Mouse (Mus musculus) c-Kit-positive CD71-negative TER-119-negative erythroid progenitor cells, embryonic 14.5 days (primary cell): ENCODE results near the gene Fam221a.

Experiments used
- DNase-seq: peaks from one replicate; pipeline ENCODE4 v3.0.0-alpha.2; 2013; ENCODE audit warnings: low read depth

Fam221a gene

GRCm38 (mm10) chr6:49367159-49368054 is at the start of gene Fam221a:
Gene Fam221a, plus strand, starts transcription at chr6:49367739.
- DNase-seq = peak; percentile 79

DNA sequence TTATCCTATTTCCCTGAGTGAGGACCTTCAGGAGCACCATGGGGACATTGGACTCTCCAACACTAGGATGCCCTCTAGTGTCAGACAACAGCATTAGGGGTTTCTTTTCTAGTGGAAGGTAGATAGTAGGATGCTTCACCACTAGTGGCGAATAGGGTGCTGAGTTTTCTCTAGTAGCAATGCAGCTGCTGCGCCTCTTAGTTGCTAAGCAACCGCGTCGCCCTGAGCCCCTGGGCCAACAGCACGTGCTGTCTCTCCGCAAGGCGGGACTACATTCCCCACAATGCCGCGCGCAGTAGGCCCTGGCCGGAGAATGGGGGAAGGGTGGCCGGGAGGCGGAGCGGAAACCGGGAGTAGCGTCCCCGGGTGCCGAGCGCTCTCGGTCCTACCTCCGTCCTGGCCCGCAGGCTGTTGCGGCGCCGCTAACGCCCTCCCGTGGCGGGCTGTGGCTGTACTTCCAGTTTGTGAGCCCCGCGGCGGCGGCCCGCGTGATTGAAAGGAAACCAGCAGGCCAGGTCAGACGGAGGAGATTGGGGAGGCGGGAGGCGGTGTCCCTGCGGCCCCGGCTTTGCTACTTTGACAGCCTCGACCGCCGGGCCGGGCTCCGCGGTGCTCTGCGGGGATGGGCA is 48.5 kb upstream of the Fam221a start, which contains the start of gene Ccdc126:
Ccdc126 (plus strand) TSS at position 309 of the 629 bp plus-strand sequence.
- peak; percentile 93 for DNase-seq

DNA sequence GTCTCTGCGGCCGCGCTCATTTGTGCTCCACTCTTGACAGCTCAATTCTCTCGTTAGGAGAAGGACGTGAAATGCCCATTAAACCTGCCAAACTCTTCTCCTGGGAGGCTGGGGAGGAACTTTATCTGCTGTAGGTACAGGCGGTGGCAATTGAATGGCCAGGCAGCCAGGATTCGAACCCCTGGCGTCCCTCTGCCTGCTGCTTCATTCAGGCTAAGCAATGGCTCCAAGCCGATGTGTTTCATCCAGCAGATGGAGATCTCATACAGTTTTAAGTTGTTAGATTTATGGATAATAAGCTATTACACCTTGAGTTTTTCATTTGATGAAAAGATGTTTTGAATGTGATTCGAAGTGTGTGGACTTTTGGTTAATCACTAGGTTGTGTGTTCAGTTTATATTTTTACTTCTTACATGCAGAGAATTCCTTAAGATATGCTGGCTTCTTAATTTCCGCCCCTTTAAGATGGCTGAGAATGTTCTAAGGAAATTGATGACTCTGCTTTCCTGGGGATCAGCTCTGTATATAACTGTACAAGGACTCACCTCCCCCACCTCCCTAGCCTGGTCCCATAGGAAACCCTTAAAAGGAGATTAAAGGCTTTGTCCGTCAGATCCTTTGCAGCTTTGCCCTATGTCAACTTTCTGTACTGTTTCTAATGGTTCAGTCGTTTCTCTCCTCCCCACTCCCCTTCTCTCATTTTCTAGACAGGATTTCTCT is 47.8 kb upstream of the Fam221a start:
- no peak for DNase-seq

GRCm38 (mm10) chr6:49321341-49321740 is 46.2 kb upstream of the Fam221a start:
- no peak for DNase-seq

GRCm38 (mm10) chr6:49322056-49322455 is 45.5 kb upstream of the Fam221a start:
- DNase-seq = no peak

DNA sequence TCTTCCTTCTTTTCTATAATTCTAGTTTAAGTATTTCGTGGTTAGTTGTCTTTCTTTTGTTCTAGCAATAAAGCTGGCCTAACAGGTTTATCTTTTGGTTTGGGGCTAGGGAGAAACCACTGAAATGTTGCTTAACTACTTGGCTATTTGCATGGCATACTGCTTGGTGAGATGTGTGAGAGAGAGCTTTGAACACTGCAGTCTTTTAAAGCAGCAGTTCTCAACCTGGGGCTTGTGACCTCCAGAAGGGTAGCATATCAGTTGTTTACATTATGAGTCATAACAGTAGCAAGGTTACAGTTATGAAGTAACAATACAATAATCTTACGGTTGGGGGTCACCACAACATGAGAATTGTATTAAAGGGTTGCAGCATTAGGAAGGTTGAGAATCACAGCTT is 44.6 kb upstream of the Fam221a start:
- no peak for DNase-seq

DNA sequence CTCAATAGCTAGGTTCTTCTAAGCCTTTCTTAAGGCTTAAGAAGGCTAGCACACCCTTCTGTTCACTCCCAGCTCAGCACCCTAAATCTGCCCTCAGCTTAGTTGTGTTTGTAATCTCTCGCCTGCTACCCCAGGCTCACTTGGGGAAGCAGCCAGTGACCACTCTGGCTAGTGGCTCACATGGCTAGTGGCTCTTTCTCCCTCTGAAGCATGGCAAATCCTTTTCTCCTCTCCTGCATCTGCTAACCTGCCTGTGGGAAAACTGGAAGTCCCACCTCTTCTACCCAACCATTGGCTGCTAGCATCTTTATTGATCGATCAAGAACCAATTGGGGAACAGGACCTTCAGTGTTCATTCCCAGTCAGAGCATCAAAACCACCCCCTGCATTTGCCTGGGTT is 43.0 kb upstream of the Fam221a start:
- no peak for DNase-seq

GRCm38 (mm10) chr6:49325294-49325693 is 42.2 kb upstream of the Fam221a start:
- no peak for DNase-seq

DNA sequence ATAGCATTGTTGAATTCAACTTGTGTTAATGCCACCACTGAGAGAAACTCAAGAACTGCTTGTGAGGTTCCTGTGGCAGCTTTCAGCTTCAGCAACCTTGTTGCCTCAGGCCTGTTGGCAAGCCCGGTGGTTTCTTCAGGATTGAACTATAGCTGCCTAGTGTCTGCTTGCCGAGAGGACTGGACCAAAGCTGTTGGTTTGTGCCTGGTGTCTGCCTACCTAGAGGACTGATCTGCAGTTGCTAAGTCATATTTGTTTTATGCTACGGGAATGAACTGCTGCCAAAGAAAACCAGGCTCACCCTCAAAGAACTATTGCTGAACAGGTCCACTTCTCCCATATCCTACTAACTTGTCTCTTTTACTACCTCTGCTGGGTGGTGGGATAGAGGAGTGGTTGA is 40.7 kb upstream of the Fam221a start:
- no peak for DNase-seq

DNA sequence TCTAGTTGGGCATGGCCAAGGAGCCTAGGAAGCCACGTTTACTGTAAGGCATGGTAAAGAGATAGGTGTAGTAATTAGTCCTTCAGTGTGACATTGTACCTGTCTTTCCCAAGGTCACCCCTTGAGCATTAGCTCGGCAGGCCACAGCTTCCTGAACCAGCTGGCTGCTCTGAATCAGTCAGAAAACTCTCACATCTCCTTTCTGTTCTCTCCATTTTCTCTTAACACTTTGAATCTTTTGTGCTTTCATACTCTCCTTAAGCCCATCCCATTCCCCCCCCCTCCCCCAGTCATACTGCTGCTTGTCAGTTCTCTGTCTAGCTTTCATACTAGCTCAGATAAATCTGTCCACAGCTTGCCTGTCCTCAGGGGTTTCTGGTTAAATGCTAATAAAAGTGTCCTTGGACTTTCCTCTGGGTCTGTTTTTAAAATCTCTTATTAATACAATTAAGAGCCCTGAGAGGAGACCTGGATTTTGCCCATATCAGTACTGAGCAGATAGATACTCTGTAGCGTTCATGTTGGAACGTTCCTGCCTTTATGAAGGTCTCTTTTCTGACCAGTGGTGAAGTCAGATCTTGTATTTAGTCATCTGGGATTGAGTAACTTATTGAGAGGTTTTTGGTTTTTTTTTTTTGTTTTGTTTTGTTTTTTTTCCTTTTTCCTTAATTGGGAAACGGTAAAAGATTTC is 36.0 kb upstream of the Fam221a start:
- no peak for DNase-seq

- no peak for DNase-seq
Measured at GRCm38 (mm10) chr6:49332060-49332370, 35.5 kb upstream of the Fam221a start.

DNA sequence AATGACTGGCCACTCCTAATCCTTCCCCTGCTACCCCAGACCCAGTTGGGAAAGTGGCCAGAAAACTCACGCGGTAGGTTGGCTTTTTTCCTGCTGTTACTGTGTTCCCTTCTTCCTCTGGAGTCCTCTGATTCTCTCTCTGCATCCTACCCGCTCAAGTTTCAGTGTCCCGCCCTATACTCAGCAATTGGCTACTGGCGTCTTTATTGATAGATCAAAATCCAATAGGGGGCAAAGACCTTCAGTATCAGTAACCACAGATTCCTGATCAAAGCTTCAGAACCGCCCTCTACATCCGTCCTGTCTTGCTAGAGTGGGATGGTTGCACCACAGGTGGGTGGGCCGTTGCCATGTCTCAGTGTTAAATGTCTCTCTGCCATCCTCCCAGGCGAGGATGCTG is 29.0 kb upstream of the Fam221a start:
- DNase-seq = no peak

GRCm38 (mm10) chr6:49339145-49339544 is 28.4 kb upstream of the Fam221a start:
- no peak for DNase-seq

DNA sequence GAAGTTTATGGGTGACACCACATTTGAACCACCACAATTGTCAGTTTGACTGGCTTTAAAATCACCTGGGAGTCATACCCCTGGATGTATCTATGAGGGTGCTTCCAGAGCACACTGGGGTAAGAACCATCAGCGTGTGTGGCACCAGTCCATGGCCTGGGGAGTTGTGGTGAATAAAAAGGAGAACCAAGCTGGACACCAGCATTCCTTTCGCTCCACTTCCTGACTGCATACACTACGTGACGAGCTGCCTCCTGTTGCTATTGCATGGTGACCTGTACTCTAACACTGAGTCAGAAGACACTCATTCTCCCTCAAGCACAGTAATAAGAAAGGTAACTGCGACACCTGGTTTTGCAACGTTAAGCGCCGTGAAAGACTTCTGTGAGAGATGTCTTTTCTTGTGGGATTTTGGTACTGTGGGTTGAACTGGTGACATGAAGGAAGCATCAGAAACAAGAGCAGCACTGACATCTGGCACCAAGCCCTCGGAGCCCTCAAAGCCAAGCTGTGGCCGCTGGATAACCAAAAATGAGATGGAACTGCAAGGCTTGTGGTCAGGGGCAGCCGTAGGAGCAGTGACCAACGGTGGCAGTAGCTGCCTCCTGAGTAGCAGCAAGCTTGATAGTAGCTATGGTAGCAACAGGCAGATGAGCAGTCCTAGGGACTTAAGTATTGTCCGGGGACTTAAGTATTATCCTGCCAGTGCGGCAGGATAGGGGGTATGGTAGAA is 23.6 kb upstream of the Fam221a start:
- no peak for DNase-seq

- DNase-seq = no peak
Measured at GRCm38 (mm10) chr6:49349826-49350225, 17.7 kb upstream of the Fam221a start.

DNA sequence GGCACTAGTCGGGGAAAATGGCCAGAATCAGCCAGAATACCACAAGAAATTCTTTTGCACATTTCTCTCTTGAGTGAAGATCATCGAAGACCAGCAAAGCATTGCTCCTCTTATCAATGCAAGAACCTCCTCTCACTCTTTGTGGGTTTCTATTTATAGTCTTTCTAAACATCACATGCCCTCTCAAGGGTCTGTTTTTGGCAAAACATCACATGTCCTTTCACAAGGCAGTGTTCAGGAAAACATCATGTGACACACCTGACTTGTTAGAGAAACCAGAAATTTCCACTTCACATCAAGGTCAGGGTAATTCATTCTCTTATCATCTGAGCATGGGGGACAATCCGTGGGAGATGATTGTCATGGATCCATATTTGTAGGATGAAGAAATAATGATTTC is 12.9 kb upstream of the Fam221a start:
- no peak for DNase-seq

GRCm38 (mm10) chr6:49355171-49355570 is 12.4 kb upstream of the Fam221a start:
- no peak for DNase-seq

DNA sequence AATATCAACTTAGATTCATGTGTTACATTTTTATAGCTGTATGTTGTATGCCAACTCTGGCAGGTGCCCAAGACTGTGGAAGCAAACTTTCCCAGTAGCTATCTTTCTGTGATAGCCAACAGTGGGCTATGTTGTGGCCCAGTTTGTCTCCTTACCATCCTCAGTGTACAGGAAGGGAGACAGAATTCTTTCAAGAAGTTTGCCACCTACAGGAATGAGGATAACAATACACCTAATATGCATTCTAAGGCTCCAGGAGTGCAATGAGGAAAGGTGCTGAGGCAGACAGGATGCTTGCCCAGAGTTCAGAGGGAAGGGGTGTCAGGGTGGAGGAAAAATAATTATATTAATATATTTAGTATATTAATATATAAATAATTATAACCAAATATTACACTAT is 7.1 kb upstream of the Fam221a start:
- DNase-seq = no peak

- DNase-seq = no peak
Measured at GRCm38 (mm10) chr6:49368212-49368611, 673 bp downstream of the Fam221a start.

DNA sequence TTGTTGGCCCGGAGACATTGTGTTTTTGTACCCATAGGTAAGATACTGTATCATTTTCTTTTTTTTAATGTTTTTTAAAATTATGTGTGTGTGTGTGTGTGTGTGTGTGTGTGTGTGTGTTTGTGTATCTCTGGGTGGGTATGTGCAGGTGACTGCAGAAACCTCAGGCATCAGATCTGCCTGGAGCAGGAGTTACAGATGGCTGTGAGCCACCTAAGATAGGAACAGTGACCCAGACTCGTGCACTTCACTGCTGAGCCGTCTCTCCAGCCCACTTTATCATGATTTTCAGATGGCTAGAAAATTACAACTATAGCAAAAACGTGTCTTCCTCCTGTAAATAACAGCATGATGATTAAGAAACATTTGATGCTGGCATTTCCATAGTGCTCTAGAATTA is 5.2 kb downstream of the Fam221a start:
- DNase-seq = no peak

- DNase-seq = no peak
Measured at GRCm38 (mm10) chr6:49373943-49374342, 6.4 kb downstream of the Fam221a start.

DNA sequence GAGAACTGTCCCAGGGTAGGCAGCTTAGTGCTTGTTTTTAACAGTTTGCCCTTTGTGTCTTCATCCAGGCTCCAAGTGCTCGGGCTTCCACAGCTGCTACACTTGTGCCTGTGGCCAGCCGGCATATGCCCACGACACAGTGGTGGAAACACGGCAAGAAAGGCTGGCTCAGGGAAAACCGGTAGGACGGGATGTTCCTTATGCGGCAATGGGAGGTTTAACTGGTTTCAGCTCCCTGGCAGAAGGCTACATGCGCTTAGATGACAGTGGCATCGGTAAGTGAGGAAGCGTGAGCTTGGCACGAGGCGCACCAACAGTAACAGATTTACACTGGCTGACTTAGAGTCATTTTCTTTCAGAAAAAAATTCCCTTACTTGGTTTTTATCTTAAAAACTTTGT is 10.8 kb downstream of the Fam221a start:
- DNase-seq = no peak
